Mouse (Mus musculus) forebrain, embryonic 10.5 days (tissue): ENCODE results near the gene Tbc1d14. TPM values are rescaled to one million over a fixed set of nuclear protein-coding genes. Genes with fewer than 3 reads are reported as not detected.

Experiments
- DNase-seq: peaks from one replicate; pipeline ENCODE4 v3.0.0-alpha.2; 2017; ENCODE audit warnings: low spot score; ENCODE audit errors: extremely low spot score
- H3K27ac ChIP-seq: fragments of 300-500 bp; sonication (generic); 2 replicates; pipeline ENCODE4 v1.5.1; 2016; ENCODE audit warnings: mild to moderate bottlenecking
- H3K27me3 ChIP-seq: fragments of 300-500 bp; sonication (generic); 2 replicates; pipeline ENCODE4 v1.6.1; 2016; ENCODE audit warnings: mild to moderate bottlenecking; ENCODE audit not compliant: poor library complexity, severe bottlenecking
- H3K36me3 ChIP-seq: fragments of 300-500 bp; sonication (generic); replicated peaks from 2 replicates; pipeline ENCODE4 v1.6.1; 2016; ENCODE audit warnings: mild to moderate bottlenecking, moderate library complexity
- H3K4me1 ChIP-seq: fragments of 300-500 bp; sonication (generic); 2 replicates; pipeline ENCODE4 v1.6.1; 2016
- H3K4me3 ChIP-seq: fragments of 300-500 bp; sonication (generic); 2 replicates; pipeline ENCODE4 v1.5.1; 2016; ENCODE audit warnings: mild to moderate bottlenecking, moderate library complexity
- H3K9me3 ChIP-seq: fragments of 300-500 bp; sonication (generic); 2 replicates; pipeline ENCODE4 v1.6.1; 2016; ENCODE audit warnings: mild to moderate bottlenecking, moderate library complexity
- WGBS: fragments of 180-500 bp; shearing (Covaris S2); methylation state at CpG from one replicate; pipeline ENCODE4 v1.1.7; 2016; 5-methylcytosine and 5-hydroxymethylcytosine counted together
- polyA plus RNA-seq: library from polyadenylated mRNA; unstranded; fragments of >200 nt; fragmentation: Nextera tagmentation; extraction: Ambion mirVana; gene quantifications from 2 replicates; pipeline ENCODE4 v1.2.1, GENCODE M21; 2016

Tbc1d14 gene
- polyA plus RNA-seq, 1 experiment from 2014 or later, result 38.9 TPM

DNA sequence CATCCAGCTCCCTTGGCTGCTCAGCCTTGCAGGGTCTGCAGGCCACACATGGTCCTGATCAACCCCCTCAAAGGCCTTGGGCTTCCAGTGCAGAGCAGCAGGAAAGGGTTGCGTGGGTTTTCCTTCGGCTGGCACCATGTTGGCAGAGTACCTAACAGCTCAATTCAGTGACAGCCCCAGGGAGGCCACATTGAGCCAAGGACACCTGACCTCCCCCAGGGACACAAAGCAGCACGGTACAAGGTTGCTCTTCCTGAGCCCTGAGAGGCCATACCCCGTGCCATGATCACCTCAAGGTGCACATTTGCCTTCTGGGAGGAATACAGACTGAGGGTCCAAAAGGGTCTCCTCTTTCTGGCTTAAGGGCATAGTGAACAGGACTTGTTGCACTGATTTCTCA is 148.5 kb downstream of the Tbc1d14 start:
- no peak for DNase-seq
- no peak overlapping the region for H3K27ac ChIP-seq
- 63% methylated on average over 4 of the region's 4 CpGs for WGBS
- H3K4me3 ChIP-seq, result no peak overlapping the region
- H3K9me3 ChIP-seq, result no peaks in the 10 kb centered on the region
- H3K36me3 ChIP-seq, result no peaks in the 10 kb centered on the region
- H3K4me1 ChIP-seq, result peaks cover 21% of the 10 kb centered on the region
- peaks cover 23% of the 10 kb centered on the region for H3K27me3 ChIP-seq

DNA sequence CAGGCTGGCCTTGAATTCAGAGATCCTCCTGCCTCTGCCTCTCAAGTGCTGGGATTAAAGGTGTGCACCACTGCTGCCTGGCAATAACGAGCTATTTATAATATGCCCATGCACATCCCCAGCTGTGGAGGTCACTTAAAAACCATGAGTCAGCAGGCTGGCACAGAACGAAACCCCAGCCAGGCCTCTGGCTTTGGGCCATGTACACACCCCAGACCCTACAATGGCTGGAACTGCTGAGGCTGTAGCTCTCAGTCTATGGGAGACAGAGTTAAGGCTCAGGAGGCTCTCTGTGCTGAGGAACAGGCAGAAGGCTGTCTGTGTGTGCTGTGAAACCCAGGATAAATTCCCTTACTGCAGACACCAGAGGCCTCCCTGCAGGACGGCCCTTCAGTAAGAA is 152.3 kb downstream of the Tbc1d14 start:
- Histone ChIP-seq H3K27me3 (peaks cover 18% of the 10 kb centered on the region), H3K4me3 (no peak overlapping the region), H3K36me3 (no peaks in the 10 kb centered on the region), H3K27ac (no peak overlapping the region), H3K9me3 (no peaks in the 10 kb centered on the region), H3K4me1 (peaks cover 12% of the 10 kb centered on the region)
- 87% methylated on average over 3 of the region's 3 CpGs for WGBS
- no peak for DNase-seq

Other genes starting within 250 kb of the Tbc1d14 start
- gene Sorcs2, start 195.1 kb downstream of the Tbc1d14 start, polyA plus RNA-seq, result 4.7 and 4.8 TPM in 2 replicates
- 60.5 and 64.4 TPM in 2 replicates for gene Grpel1, start 128.3 kb downstream of the Tbc1d14 start, polyA plus RNA-seq
- gene Tada2b, start 109.0 kb downstream of the Tbc1d14 start, polyA plus RNA-seq, result 2.2 TPM in 2 replicates
- gene Ccdc96, start 108.7 kb downstream of the Tbc1d14 start, polyA plus RNA-seq, result 3.6 and 3.8 TPM in 2 replicates
- 27.6 and 31.3 TPM in 2 replicates for gene D5Ertd579e, start 102.7 kb upstream of the Tbc1d14 start, polyA plus RNA-seq
- 19.7 and 20.6 TPM in 2 replicates for gene Bloc1s4, start 155.4 kb upstream of the Tbc1d14 start, polyA plus RNA-seq
- 435 and 463 TPM in 2 replicates for gene Mrfap1, start 203.5 kb upstream of the Tbc1d14 start, polyA plus RNA-seq
- gene Man2b2, start 237.4 kb upstream of the Tbc1d14 start, polyA plus RNA-seq, result 12.3 and 13.0 TPM in 2 replicates